Mouse (Mus musculus): ENCODE data around the gene Aldh8a1. TPM values are rescaled to one million over a fixed set of nuclear protein-coding genes. Genes with fewer than 3 reads are reported as not detected.

Gene Aldh8a1
- polyA plus RNA-seq, 1 experiment = not detected

- TF ChIP-seq POLR2A (IDR thresholded peaks at IDR 0.05; ENCODE audit: low read depth, low read length) (no peak), CTCF (IDR thresholded peaks at IDR 0.05; ENCODE audit: extremely low read depth, insufficient read length, insufficient replicate concordance, low read depth, low read length) (no peak)
- Histone ChIP-seq H3K27ac (ENCODE audit: insufficient read depth, low read depth, low read length) (no peak overlapping the region), H3K4me3 (ENCODE audit: low read depth, low read length) (no peak overlapping the region), H3K4me1 (ENCODE audit: control insufficient read depth, insufficient read depth, insufficient read length, low read length) (no peaks in the 10 kb centered on the region), H3K27me3 (ENCODE audit: control insufficient read depth, insufficient read depth, low read length) (no peaks in the 10 kb centered on the region), H3K36me3 (ENCODE audit: control insufficient read depth, insufficient read depth, low read length) (no peaks in the 10 kb centered on the region)
- 92% methylated on average over 5 of the region's 5 CpGs for WGBS
Measured at GRCm38 (mm10) chr10:21416184-21416583, 39.1 kb downstream of the Aldh8a1 start.

GRCm38 (mm10) chr10:21419188-21419587, 42.1 kb downstream of the Aldh8a1 start:
- Histone ChIP-seq H3K36me3 (ENCODE audit: control insufficient read depth, insufficient read depth, low read length) (no peaks in the 10 kb centered on the region), H3K4me1 (ENCODE audit: control insufficient read depth, insufficient read depth, insufficient read length, low read length) (no peaks in the 10 kb centered on the region), H3K27me3 (ENCODE audit: control insufficient read depth, insufficient read depth, low read length) (no peaks in the 10 kb centered on the region), H3K27ac (ENCODE audit: insufficient read depth, low read depth, low read length) (no peak overlapping the region), H3K4me3 (ENCODE audit: low read depth, low read length) (no peak overlapping the region)
- 88% methylated on average over 14 of the region's 14 CpGs for WGBS
- TF ChIP-seq CTCF (IDR thresholded peaks at IDR 0.05; ENCODE audit: extremely low read depth, insufficient read length, insufficient replicate concordance, low read depth, low read length) = no peak
- no peak for TF ChIP-seq POLR2A (IDR thresholded peaks at IDR 0.05; ENCODE audit: low read depth, low read length)

GRCm38 (mm10) chr10:21420457-21421424, 43.6 kb downstream of the Aldh8a1 start:
- H3K36me3 ChIP-seq (ENCODE audit: control insufficient read depth, insufficient read depth, low read length) = no peaks in the 10 kb centered on the region
- no peaks in the 10 kb centered on the region for H3K27me3 ChIP-seq (ENCODE audit: control insufficient read depth, insufficient read depth, low read length)
- no peak overlapping the region for H3K4me3 ChIP-seq (ENCODE audit: low read depth, low read length)
- H3K27ac ChIP-seq (ENCODE audit: insufficient read depth, low read depth, low read length) = no peak overlapping the region
- no peak for TF ChIP-seq POLR2A (IDR thresholded peaks at IDR 0.05; ENCODE audit: low read depth, low read length)
- TF ChIP-seq CTCF (IDR thresholded peaks at IDR 0.05; ENCODE audit: extremely low read depth, insufficient read length, insufficient replicate concordance, low read depth, low read length) = peak; percentile 62; the same call in 1 of the 2 replicates
- WGBS = 31% methylated on average over 24 of the region's 24 CpGs
- H3K4me1 ChIP-seq (ENCODE audit: control insufficient read depth, insufficient read depth, insufficient read length, low read length) = no peaks in the 10 kb centered on the region

- no peak overlapping the region for H3K27ac ChIP-seq (ENCODE audit: insufficient read depth, low read depth, low read length)
- no peaks in the 10 kb centered on the region for H3K36me3 ChIP-seq (ENCODE audit: control insufficient read depth, insufficient read depth, low read length)
- no peaks in the 10 kb centered on the region for H3K4me1 ChIP-seq (ENCODE audit: control insufficient read depth, insufficient read depth, insufficient read length, low read length)
- no peak overlapping the region for H3K4me3 ChIP-seq (ENCODE audit: low read depth, low read length)
- TF ChIP-seq POLR2A (IDR thresholded peaks at IDR 0.05; ENCODE audit: low read depth, low read length) (no peak), CTCF (IDR thresholded peaks at IDR 0.05; ENCODE audit: extremely low read depth, insufficient read length, insufficient replicate concordance, low read depth, low read length) (no peak)
- 70% methylated on average over 3 of the region's 3 CpGs for WGBS
- no peaks in the 10 kb centered on the region for H3K27me3 ChIP-seq (ENCODE audit: control insufficient read depth, insufficient read depth, low read length)
Measured at GRCm38 (mm10) chr10:21426515-21426914, 49.4 kb downstream of the Aldh8a1 start.

- Histone ChIP-seq H3K27me3 (ENCODE audit: control insufficient read depth, insufficient read depth, low read length) (no peaks in the 10 kb centered on the region), H3K4me3 (ENCODE audit: low read depth, low read length) (no peak overlapping the region), H3K27ac (ENCODE audit: insufficient read depth, low read depth, low read length) (no peak overlapping the region), H3K36me3 (ENCODE audit: control insufficient read depth, insufficient read depth, low read length) (no peaks in the 10 kb centered on the region), H3K4me1 (ENCODE audit: control insufficient read depth, insufficient read depth, insufficient read length, low read length) (no peaks in the 10 kb centered on the region)
- WGBS = 76% methylated on average over 6 of the region's 6 CpGs
- TF ChIP-seq POLR2A (IDR thresholded peaks at IDR 0.05; ENCODE audit: low read depth, low read length) (no peak), CTCF (IDR thresholded peaks at IDR 0.05; ENCODE audit: extremely low read depth, insufficient read length, insufficient replicate concordance, low read depth, low read length) (no peak)
Measured at GRCm38 (mm10) chr10:21427996-21428395, 50.9 kb downstream of the Aldh8a1 start.

GRCm38 (mm10) chr10:21439268-21439667, 62.2 kb downstream of the Aldh8a1 start:
- WGBS = 98% methylated on average over 1 of the region's 1 CpGs
- TF ChIP-seq POLR2A (IDR thresholded peaks at IDR 0.05; ENCODE audit: low read depth, low read length) (no peak), CTCF (IDR thresholded peaks at IDR 0.05; ENCODE audit: extremely low read depth, insufficient read length, insufficient replicate concordance, low read depth, low read length) (no peak)
- Histone ChIP-seq H3K36me3 (ENCODE audit: control insufficient read depth, insufficient read depth, low read length) (no peaks in the 10 kb centered on the region), H3K4me3 (ENCODE audit: low read depth, low read length) (no peak overlapping the region), H3K27ac (ENCODE audit: insufficient read depth, low read depth, low read length) (no peak overlapping the region), H3K27me3 (ENCODE audit: control insufficient read depth, insufficient read depth, low read length) (no peaks in the 10 kb centered on the region), H3K4me1 (ENCODE audit: control insufficient read depth, insufficient read depth, insufficient read length, low read length) (peaks cover 2% of the 10 kb centered on the region; the same call in 1 of the 2 replicates)

- Histone ChIP-seq H3K36me3 (ENCODE audit: control insufficient read depth, insufficient read depth, low read length) (no peaks in the 10 kb centered on the region), H3K27ac (ENCODE audit: insufficient read depth, low read depth, low read length) (no peak overlapping the region), H3K27me3 (ENCODE audit: control insufficient read depth, insufficient read depth, low read length) (no peaks in the 10 kb centered on the region), H3K4me1 (ENCODE audit: control insufficient read depth, insufficient read depth, insufficient read length, low read length) (peaks cover 2% of the 10 kb centered on the region; the same call in 1 of the 2 replicates), H3K4me3 (ENCODE audit: low read depth, low read length) (no peak overlapping the region)
- no peak for TF ChIP-seq POLR2A (IDR thresholded peaks at IDR 0.05; ENCODE audit: low read depth, low read length)
- no peak for TF ChIP-seq CTCF (IDR thresholded peaks at IDR 0.05; ENCODE audit: extremely low read depth, insufficient read length, insufficient replicate concordance, low read depth, low read length)
- 23% methylated on average over 4 of the region's 4 CpGs for WGBS
Measured at GRCm38 (mm10) chr10:21441020-21441419, 63.9 kb downstream of the Aldh8a1 start.

Measured in small intestine, adult 2 months (tissue).